Mouse (Mus musculus): ENCODE results near the gene Wdr63.
A peak's percentile ranks its signal among the peaks of the same experiment; 100 is the strongest.

The Wdr63 gene

DNA sequence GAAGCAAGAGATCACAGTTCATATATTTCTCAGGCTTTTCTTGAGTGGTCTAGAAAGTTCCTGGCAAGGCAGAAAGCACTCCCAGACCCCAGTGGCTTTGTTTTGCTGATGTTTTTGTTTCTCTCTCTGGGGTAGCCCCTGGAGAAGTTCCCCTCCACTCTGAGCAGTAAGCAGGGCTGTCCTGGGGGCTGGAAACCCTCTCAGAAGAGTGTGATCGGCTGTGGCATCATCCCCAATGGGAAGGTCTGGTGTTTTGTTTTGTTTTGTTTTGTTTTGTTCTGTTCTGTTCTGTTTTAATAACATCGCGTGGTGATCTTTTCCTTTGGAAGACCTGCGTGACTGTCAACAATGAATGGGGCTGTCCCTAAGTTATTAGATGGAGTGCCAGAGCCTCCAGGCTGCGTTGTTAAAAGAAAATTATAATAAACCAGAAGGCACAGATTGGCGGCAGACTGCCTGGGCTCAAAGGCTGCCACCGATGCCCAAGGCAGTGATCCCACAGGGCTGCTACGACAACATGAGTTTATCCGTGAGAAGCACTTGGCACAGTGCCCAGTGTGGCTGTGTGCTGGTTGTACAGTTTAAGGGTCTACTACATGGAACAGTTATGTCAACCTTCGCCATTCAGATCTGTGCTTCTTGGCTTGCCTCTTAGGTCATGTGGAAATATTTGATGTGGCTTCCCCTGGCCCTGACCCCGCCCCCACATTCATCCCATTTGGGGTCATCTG is 56.5 kb downstream of the Wdr63 start:
- DNase-seq: peak; percentile 38 to 50

DNA sequence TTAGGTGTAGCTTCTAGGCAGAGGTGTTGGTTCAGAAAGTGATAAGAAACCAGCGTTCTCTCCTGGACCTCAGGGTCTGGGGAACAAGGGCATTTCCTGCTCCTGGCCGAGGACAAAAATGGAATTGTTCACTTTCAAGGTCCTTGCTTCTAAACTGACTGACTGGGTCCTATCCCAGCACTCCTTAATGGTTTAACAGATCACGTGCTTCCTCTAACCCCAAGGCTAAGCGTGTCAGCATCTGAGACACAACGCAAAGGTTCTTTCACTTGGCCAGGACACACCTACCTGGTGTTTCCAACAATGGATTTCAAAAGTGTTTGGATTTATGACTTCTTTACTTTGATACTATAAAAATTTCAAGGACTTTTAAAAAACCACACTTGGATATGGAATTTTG is 58.0 kb downstream of the Wdr63 start:
- no peak for DNase-seq

DNA sequence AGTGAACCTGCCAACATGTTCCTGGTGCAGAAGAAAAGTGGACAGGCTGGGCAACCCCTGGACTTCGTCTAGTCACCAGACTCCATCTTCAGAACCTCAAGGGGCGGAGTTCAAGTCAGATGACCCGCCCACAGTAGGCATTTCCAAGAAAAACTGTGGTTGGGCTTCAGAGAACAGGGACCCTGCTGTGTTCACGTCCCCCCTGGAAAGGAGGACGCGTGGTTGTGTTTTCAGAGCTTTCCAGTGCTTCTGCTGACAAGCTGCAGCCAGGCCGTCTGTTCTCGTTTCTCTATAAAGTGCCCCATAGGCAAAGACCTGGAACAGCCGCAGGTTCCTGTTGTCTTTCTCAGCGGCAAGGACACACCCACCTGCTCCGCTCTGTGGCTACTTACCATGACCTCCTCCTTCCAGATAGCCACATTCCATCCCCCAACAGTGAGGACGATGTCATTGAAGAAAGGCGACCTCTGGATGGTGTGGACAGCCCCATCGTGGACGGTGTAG is 60.2 kb downstream of the Wdr63 start:
- DNase-seq: peak; percentile 73 to 75

DNA sequence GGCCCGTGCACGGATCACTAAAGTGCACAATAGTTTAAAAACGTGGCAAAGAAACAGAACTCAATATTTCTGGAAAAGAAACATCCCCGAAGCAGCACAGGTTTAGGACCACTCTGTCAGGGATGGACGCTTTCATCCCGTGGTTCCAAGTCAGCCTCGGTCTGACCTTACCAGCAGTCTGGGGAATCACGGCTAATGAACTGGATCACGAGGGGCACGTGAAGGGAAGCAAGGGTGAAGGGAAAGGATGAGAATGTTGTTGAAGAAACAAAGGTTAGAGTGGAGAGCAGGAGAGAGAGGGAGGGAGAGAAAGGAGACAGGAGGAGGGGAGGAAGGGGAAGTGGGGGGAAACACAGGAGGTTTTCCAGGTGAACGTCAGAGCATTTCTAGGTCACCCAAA is 61.9 kb downstream of the Wdr63 start:
- no peak for DNase-seq

DNA sequence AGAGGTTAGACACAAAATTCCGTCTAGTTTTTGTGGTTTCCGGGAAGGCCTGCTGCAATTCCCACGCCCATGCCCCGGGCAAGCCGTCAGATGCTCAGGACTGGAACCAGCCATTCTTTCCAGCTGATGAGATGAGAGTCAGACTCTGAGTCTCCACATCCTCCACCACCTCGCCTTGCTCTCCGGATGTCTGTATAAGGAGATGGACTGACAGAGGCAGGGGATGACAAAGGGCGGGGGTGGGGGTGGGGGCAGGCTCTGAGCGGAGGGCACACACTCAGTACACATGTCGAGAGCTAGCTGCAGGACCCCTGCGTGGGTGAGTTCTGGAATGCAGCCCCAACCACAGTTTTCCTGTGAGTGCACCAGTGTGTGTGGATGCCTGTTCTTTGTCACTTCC is 63.0 kb downstream of the Wdr63 start:
- peak; percentile 35 to 39 for DNase-seq

DNA sequence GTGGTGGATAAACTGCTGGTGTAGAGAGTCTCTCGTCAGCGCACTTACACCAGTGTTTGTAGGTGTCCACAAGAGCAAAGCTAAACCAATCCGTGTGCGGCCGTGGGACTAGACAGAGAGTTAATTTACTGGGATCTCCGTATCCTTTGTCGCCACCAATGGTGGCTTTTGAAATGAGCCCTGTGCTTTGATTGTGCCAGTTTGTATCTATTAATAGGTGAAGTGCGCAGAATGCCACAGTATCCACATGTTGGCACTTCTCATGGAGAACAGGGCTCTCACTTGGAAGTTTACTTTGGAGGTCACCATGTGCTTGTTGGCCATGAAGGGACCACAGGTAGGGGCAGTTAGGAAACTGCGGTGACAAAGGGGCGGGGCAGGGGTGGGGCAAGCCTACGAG is 66.5 kb downstream of the Wdr63 start:
- no peak for DNase-seq

DNA sequence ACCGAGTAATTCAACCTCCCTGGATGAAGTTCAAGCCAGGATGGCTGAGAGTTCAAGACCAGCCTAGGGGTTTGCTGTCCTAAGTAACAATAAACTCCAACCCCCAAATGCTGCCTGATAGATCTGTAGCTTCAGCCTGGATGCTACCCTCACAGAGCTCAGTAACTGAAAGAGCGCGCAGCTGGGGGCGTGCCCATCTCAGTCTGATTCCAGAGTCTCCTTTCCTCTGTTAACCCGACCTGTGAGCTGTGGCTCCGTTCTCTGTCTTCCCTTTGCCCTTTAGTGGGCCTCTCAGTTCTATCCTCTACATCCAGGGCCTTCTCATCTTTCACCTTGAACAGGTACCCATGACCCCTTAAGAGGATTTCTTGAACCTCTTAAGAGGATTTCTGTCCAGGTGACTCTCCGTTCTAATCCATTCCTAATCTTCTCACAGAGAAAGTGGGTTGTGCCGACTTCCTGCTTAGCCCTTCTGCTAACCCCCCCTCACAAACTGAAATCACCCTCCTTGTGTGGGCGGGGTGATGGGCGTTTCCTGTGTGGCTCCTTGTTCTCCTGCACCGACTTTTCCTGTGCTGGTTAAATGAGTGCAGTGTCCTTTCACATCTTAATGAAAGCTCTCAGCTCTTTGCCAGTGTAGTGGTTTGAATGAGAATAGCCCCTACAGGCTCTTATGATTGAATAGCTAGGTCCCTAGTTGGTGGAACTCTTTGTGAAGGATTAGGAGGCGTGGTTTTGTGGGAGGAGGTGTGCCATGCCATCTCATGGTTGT is 68.6 kb downstream of the Wdr63 start:
- DNase-seq: no peak

DNA sequence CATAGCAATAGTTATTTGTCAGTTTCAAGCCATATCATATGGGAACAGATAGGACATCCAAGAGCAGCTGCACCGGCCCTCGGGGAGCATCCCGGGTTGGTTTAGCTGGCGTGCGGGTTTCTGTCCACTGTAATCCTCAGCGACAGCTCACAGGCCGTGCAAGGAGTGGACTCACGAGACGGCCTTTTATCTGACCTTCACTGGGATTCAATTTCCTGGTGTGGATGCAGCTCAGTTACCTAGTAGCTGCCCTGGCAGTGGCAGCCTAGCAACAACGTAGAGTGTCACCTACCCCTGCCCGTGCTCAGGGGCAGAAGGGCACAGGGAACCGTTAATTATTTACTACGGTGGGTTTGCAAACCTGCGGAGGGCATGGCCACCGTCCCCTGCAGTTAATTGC is 70.0 kb downstream of the Wdr63 start:
- no peak for DNase-seq

DNA sequence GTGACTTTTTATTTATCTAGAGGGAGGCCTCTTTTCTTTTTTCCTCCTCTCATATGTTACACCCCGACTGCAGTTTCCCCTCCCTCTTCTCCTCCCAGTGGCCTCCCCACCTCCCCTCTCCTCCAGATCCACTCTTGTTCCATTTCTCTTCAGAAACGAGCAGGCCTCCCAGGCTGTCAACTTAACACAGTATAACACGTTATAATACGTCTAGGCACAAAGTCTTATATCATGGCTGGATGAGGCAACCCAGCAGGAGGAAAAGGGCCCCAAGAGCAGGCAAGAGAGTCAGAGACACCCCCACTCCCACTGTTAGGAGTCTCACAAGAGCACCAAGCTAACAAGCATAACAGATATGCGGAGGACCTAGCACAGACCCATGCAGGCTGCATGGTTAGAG is 75.0 kb downstream of the Wdr63 start:
- DNase-seq: no peak

DNA sequence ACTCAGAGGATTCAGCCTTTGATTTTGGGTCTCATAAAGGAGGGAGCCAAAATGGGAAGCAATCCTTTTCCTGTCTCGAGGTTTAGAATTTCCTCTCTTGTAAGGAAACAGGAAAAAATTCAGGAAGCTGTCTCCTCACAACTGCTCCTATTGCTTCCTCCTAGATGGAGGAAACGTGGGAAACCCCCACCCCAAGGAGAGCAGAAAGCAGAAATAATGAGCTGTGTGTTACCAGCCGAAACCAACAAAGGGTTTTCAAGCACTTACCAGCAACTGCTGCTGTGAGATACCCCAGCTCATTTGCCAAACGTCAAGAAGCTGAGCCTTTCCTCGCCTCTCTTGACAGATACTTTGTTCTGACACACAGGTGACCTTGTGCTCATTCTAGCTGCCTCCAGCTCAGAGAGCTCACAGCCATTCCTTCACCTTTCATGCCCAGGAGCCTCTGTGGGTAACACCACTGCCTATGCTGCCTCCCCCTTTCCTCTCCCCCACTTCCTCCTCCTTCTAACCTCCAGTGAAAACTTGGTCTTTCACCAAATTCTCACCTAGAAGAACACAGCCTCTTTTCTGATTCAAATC is 77.6 kb downstream of the Wdr63 start:
- DNase-seq: no peak

DNA sequence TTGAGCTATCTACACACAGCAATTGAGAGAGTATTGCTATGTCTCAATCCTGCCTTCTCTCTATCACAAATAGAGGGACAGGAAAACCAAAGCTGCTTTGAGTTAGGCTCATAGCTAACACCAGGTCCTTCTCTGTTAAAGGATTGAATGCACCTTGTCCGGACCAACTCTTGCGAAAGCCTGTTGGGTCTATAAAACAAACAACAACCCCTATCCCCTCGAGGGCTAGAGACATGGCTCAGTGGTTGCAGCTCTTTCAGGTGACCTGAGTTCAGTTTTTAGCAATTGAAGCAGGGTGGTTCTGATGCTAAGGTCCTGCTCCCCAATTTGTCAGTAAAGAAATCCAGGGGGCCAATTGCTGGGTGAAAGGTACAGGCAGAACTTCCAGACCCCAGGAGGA is 78.7 kb downstream of the Wdr63 start:
- DNase-seq: no peak

DNA sequence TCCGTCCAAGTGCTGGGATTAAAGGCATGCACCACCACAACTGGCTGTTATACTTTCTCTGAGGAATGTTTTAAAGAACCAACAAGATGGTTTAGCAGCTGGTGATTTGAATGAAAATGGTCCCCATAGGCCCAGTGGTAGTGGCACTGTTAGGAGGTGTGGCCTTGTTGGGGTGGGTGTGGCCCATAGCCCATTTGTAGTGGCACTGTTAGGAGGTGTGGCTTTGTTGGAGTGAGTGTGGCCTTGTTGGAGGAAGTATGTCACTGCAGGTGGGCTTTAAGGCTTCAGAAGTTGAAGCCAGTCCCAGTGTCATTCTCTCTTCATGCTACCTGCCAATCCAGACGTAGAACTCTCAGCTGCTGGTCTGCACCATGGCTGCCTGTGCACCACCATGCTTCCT is 79.5 kb downstream of the Wdr63 start:
- no peak for DNase-seq

DNA sequence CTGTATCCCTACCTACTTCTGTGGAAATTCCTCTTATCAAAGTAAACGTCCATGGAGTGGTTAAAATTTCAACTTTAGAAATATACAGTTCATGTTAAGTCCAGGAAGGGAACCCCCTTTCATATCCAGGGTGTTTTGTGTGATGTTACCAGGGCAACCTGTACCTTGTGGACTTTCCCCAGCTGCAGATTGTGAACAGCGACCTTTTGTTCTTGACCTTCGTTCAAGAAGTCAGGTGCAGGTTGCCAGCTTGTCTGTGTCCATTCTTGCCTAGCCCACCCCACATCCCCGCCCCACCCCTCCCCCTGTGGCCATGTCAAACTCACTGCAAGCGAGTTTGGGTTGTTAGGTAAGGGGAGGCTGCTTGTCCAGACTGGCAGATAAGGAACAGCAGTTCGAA is 80.8 kb downstream of the Wdr63 start:
- peak in 1 of 2 experiments; percentile 34 for DNase-seq

DNA sequence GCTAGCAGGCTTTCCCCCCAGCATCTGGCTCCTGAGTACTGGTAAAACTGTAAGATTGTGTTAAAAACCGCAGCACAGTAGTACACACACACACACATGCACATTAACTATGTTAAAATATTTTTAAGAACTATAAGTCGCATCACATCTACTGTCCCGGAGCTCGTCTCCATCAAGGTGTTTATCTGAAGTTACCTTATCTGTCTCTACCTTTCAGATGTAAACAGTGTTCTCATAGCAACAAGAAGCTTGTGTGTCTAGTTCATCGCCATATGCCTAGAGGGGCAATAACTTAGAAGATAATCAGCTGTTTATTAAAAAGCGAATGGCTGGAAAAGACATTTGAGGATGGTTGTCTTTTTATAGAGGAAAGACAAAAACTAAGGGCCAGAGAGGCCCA is 82.4 kb downstream of the Wdr63 start:
- DNase-seq: no peak

DNA sequence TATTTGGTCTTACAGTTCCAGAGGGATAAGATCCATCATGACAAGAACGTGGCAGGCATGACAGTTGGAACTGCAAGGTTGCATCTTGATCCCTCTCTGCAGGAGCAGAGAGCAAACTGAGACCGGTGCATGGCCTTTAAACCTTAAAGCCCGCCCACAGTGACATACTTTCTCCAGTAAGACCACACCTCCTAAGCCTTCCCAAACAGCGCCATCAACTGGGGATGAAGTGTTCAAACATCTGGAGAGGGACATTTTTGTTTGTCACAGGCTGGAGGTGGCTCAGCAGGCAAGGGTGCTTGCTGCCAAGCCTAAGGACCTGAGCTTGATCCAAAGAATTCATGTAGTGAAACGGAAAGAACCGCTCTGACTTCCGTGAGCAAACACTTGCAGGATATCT is 83.2 kb downstream of the Wdr63 start:
- DNase-seq: no peak

DNA sequence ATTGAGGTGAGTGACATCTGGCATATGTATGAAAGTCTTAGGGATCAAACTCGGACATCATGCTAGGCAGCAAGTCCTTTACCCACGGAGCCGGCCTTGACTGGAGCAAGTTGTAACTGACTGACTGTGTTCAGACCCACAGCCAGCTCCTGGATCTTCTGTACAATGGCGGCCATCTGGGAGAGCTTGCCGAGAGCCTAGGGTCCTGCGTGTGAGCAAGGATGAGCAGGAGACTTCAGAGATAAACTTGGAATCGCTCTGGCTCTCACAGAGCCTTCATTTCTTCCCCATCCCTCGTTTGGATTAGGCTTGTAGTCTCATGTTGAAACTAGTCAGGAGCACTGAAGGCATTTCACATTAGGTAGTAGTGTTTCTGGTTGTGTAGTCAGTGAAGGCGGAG is 85.7 kb downstream of the Wdr63 start:
- no peak for DNase-seq

DNA sequence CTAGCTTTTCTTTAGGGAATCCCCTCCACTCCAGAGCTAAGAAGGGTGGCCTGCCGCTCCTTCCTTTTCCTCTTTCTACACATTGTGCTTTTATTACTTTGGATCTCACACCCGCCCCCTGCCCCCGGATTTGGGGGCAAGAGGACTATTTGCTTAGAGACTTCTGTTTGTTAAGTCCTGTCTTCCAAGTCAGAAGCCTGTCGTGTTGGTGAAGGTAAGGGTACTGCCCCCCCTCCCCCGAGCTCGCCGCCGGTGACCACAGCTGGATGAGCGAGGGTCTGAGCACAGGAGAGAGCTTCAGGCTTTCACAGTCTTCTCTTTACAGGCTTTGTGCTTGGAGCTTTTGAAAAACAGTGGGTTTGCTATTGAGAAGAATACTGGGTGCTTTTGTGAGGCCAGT is 90.4 kb downstream of the Wdr63 start:
- DNase-seq: no peak

DNA sequence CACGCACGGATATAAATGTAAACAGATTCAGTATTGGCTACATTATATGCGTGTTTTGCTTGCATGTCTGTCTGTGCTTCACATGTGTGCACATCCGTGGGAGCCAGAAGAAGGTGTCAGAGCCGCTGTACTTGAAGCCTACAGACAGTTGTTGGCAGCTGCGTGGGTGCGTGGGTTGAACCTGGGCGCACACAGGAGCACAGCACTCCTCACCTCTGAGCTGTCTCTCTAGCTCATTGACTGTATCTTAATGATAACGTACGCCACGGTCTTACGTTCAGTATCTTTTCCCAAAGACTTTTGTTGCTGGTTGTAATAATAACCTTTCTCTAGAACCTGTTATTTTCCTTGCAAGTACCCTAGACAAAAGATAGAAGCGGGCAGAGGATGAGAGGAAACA is 91.0 kb downstream of the Wdr63 start:
- DNase-seq: no peak

DNA sequence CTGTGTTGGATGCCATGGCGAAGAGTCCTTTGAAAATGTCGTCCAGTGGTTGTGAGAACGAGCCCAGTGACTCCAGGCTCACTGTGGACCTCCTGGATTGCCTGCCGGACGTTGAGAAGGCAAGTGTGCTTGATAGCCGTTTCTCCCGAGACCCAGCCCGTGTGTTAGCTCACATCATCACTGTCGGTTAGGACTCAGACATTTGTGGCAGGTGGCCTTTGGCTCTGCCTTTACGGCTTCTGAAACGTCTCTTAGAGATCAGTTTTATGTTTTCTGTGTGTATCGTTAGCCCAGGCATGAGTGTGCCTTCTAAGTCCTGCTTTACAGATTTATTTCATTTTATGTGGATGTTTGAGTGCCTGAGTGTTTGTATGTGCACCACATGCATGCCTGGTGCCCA is 93.6 kb downstream of the Wdr63 start:
- DNase-seq: no peak

DNA sequence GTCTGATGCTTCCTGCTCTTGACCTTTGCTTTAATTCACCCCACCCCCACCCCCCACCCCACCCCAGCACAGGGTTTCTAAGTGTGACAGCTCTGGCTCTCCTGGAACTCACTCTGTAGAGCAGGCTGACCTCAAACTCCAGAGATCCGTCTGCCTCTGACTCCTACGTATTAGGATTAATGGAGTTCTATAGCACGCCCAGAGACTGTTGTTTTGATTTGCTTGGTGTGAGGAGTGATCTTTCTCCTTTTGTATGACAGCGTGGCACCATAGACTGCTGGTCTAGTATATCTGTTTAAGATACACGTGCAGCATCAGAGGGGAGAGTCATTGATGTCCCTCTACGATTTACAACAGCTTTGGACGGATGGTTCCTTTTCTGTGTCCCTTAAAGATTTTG is 94.4 kb downstream of the Wdr63 start:
- no peak for DNase-seq

DNA sequence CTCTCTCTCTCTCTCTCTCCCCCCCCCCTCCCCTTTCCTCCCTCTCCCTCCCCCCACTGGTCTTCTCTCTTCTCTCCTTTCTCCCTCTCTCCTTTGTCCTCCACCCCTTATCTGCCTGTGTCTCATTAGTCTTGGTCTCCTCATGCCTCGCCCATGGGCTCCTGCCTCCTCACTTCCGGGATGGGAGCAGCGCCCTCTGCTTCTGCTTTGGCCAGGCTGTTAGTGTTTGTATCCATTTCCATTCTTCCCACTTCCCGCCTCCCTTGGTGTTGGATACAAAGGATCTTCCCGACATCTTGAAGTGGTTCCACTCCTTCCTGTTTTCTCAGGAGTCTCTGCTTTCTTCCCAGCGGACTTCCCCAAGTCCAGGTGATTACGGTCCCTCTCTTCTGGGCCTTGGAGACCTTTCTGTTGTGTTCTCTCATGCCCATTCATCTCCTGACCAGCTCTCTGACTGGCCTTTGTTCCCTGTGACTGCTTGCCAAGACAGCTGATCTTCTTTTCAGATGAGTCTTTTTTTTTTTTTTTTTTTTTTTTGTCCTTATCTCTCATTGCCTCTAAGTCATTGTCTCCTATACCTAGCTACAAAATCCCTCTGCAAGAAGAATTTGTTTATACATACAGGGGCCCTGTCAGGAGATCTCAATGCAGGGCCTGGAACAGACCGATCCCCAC is 96.2 kb downstream of the Wdr63 start:
- peak in 1 of 2 experiments; percentile 38 for DNase-seq

DNA sequence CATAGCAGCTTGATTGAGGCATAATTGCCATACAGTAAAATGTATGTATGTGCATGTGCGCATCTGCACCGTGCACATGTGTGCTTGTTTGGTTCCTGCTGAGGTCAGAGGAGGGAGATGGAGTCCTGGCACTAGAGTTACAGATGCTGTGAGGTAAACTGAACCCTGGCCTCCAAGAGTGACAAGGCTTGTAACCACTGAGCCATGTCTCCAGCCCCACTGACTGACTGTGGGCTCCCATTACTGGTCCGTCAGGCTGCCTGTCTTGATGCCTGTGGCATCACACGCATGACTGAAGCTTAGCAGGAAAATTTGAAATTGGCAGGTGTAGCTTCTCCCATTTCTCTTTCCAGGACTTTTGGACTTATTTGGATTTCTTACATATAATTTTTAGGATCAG is 97.2 kb downstream of the Wdr63 start:
- no peak for DNase-seq

DNA sequence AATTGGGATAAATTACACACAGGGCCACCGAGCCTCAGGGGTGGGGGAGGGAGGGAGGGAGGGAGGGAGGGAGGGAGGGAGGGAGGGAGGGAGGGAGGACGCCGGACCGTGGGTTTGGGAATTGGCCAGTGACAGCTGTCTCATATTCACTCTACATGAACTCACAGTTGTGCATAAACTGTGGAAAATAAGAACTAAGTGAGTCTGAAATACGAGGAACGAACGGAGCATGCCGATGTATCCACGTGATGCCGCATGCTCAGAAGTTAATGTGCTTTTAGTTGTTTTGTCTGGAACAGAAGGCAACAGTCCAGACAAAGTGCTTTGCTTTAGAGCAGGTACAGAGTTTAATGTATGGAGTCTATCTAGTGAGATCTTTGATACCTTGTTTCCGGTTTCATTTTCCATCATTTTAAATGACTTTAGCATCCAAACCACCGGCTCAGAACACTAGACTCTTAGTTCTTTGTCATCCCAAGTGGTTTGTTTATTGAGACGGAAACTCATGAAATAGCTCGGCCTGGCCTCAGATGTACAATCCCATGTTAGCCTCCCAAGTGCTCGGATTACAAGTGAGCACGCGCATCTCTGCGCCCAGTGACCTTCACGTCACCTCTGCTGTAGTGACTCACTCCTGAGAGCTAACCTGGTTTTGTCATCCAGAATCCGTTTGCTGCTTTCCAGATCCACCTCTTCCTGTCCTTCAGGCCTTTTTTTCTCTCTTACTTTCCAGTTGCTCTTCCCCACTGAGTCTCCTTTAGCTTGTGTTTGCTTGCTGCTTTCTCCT is 97.9 kb downstream of the Wdr63 start:
- DNase-seq: peak; percentile 19 to 38

Data from lung, postnatal 4 days (tissue).